Mouse (Mus musculus): ENCODE results near the gene Rrn3.

The Rrn3 gene

DNA sequence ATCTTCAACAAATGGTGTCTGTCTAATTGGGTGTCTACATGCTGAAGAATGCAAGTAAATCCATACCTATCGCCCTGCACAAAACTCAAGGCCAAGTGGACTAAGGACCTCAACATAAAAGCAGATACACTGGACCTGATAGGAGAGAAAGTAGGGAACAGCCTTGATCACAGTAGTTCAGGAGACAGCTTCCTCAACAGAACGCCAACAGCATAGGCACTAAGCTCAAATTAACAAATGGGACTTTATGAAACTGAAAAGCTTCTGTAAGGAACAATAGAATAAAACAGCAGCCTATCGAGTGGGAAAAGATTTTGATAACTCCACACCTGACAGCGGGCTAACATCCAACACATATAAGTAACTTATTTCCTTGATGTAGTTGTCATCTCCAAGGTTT, 70.9 kb downstream of the Rrn3 start:
- no peak for DNase-seq (ENCODE audit: low read depth, low spot score)

DNA sequence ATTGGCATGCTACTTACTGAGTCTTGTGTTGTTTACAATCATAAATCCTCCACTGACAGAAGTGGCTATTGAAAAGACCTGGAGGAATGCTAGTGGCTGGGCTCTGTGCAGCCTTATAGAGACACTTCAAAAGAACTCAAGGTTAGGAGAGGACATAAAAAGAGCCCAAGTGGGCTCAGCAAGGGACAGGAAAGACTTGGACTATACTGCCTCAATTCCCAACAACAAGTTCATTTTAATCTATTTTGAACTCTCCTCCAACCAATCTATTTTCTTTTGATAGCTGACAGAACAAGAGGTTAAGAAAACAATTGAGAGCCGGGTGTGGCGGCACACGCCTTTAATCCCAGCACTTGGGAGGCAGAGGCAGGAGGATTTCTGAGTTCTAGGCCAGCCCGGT, 73.4 kb downstream of the Rrn3 start:
- no peak for DNase-seq (ENCODE audit: low read depth, low spot score)
